Mouse (Mus musculus): ENCODE results near the gene D16Ertd472e.
A peak's percentile ranks its signal among the peaks of the same experiment; 100 is the strongest.

The D16Ertd472e gene

GRCm38 (mm10) chr16:78576478-78577084 is at the start of gene D16Ertd472e:
Gene D16Ertd472e, minus strand, starts transcription at chr16:78576708.
- DNase-seq (ENCODE audit: low read depth) = peak; percentile 94

- no peak for DNase-seq (ENCODE audit: low read depth)
Measured at GRCm38 (mm10) chr16:78622755-78623154, 46.2 kb upstream of the D16Ertd472e start.

GRCm38 (mm10) chr16:78619386-78619785 is 42.9 kb upstream of the D16Ertd472e start:
- DNase-seq (ENCODE audit: low read depth) = peak; percentile 76

GRCm38 (mm10) chr16:78617757-78618532 is 41.4 kb upstream of the D16Ertd472e start:
- DNase-seq (ENCODE audit: low read depth) = no peak

GRCm38 (mm10) chr16:78606202-78606601 is 29.7 kb upstream of the D16Ertd472e start:
- DNase-seq (ENCODE audit: low read depth) = no peak

- no peak for DNase-seq (ENCODE audit: low read depth)
Measured at GRCm38 (mm10) chr16:78598919-78599318, 22.4 kb upstream of the D16Ertd472e start.

- DNase-seq (ENCODE audit: low read depth) = no peak
Measured at GRCm38 (mm10) chr16:78596381-78596780, 19.9 kb upstream of the D16Ertd472e start.

- no peak for DNase-seq (ENCODE audit: low read depth)
Measured at GRCm38 (mm10) chr16:78595821-78596220, 19.3 kb upstream of the D16Ertd472e start.

GRCm38 (mm10) chr16:78594154-78594553 is 17.6 kb upstream of the D16Ertd472e start:
- DNase-seq (ENCODE audit: low read depth) = no peak

- DNase-seq (ENCODE audit: low read depth) = peak; percentile 32
Measured at GRCm38 (mm10) chr16:78591130-78591529, 14.6 kb upstream of the D16Ertd472e start.

GRCm38 (mm10) chr16:78588821-78589220 is 12.3 kb upstream of the D16Ertd472e start:
- DNase-seq (ENCODE audit: low read depth) = no peak

- DNase-seq (ENCODE audit: low read depth) = no peak
Measured at GRCm38 (mm10) chr16:78586621-78587020, 10.1 kb upstream of the D16Ertd472e start.

GRCm38 (mm10) chr16:78585664-78586397 is 9.3 kb upstream of the D16Ertd472e start:
- DNase-seq (ENCODE audit: low read depth) = no peak

GRCm38 (mm10) chr16:78585163-78585562 is 8.7 kb upstream of the D16Ertd472e start:
- DNase-seq (ENCODE audit: low read depth) = no peak

GRCm38 (mm10) chr16:78583968-78584367 is 7.5 kb upstream of the D16Ertd472e start:
- DNase-seq (ENCODE audit: low read depth) = no peak

GRCm38 (mm10) chr16:78580387-78580786 is 3.9 kb upstream of the D16Ertd472e start:
- DNase-seq (ENCODE audit: low read depth) = no peak

GRCm38 (mm10) chr16:78579386-78579785 is 2.9 kb upstream of the D16Ertd472e start:
- no peak for DNase-seq (ENCODE audit: low read depth)

- DNase-seq (ENCODE audit: low read depth) = peak; percentile 92
Measured at GRCm38 (mm10) chr16:78577085-78577671, 670 bp upstream of the D16Ertd472e start.

- DNase-seq (ENCODE audit: low read depth) = peak; percentile 70
Measured at GRCm38 (mm10) chr16:78575852-78576477, 543 bp downstream of the D16Ertd472e start.

- peak; percentile 60 for DNase-seq (ENCODE audit: low read depth)
Measured at GRCm38 (mm10) chr16:78575190-78575851, 1.2 kb downstream of the D16Ertd472e start.

- peak; percentile 30 for DNase-seq (ENCODE audit: low read depth)
Measured at GRCm38 (mm10) chr16:78574241-78574640, 2.3 kb downstream of the D16Ertd472e start.
